Mouse (Mus musculus): Measurements from ENCODE around the gene Zfp292. TPM values are rescaled to one million over a fixed set of nuclear protein-coding genes. Genes with fewer than 3 reads are reported as not detected.
"Not testable (repeated sequence)": the region's sequence is repeated elsewhere in the genome, so short reads cannot be mapped to it uniquely, and the experiment has no call there.

Gene Zfp292
- polyA plus RNA-seq (2012; ENCODE audit: insufficient read depth, insufficient read length, missing spikeins), result 3.6 and 5.7 TPM in 2 replicates

DNA sequence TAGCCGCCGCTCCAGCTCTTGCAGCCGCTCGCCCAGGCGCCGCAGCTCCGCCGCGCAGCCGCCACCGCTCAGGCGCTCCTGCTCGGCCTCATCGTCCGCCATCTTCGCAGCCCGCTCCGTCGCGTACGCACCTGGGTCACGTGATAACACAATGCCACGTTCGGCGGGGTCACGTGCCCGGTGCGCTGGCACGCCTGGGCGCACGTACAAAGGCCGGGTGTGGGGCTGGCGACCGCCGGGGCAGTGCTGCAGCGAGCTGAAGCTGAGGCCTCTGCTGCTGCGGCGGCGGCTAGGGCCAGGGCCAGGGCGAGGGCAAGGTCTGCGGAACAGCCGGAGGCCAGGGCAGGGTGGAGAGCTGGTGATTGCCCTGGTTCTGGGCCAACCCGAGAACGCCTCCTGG lies at the start of gene Zfp292:
TSS of gene Zfp292 (minus strand) at position 143 of the 400 bp plus-strand sequence.
- Histone ChIP-seq H3K27ac (replicated peaks; ENCODE audit: low read depth, low read length) (peak within 1 kb of the TSS; percentile 82), H3K4me3 (ENCODE audit: insufficient read depth, low read depth, low read length) (peak within 1 kb of the TSS; percentile 93), H3K4me1 (ENCODE audit: control insufficient read depth, insufficient read depth, insufficient read length, low read length) (peaks cover 3% of the 10 kb centered on the region)

DNA sequence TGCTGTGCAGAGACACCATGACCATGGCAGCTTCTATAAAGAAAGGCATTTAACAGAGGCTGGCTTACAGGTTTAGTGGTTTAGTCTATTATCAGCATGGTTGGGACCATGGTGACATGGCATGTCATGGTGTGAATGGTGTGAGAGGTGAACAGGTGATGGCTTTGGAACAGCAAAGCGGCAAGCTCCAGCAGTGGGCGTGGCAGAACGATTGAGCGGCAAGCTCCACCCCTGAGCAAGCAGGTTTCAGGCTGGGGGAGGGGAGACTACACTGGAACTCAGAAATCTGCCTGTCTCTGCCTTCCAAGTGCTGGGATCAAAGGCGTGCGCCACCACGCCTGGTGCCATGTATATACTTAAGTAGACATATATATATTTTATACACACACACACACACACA lies 45.6 kb upstream of the Zfp292 start:
- H3K4me1 ChIP-seq (ENCODE audit: control insufficient read depth, insufficient read depth, insufficient read length, low read length); H3K4me3 ChIP-seq (ENCODE audit: insufficient read depth, low read depth, low read length); H3K27ac ChIP-seq (replicated peaks; ENCODE audit: low read depth, low read length): not testable (repeated sequence)

DNA sequence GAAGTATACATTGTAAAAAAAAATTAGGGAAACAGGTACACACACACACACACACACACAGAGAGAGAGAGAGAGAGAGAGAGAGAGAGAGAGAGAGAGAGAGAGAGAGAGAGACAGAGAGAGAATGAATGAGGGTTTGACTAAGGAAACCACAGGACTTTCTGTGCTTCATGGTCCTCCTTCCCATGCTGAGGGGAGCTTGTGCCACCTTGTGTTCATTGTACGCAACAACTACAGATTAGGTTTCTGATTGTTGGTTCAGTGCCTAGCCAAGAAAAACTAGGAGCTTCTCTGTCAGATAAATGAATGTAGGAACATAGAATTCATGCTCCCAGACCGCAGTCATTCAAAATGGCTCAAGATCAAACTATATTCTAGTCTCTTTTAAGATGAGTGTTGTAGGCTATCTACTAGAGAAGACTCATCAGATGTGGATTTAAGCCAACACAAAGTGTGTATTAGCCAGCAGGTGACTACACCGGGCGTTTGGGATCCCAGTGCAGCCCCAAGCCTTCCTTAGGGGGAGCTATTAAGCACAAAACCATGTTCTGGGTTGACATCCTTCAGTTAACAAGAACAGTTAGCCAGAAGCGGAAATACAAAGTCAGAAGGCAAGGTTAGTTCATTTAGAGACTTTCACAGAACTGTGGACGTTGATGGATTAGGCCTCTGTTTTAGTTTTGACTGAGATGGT lies 39.6 kb upstream of the Zfp292 start:
- Histone ChIP-seq H3K4me3 (ENCODE audit: insufficient read depth, low read depth, low read length) (no peak overlapping the region), H3K4me1 (ENCODE audit: control insufficient read depth, insufficient read depth, insufficient read length, low read length) (no peaks in the 10 kb centered on the region), H3K27ac (replicated peaks; ENCODE audit: low read depth, low read length) (no peak overlapping the region)

DNA sequence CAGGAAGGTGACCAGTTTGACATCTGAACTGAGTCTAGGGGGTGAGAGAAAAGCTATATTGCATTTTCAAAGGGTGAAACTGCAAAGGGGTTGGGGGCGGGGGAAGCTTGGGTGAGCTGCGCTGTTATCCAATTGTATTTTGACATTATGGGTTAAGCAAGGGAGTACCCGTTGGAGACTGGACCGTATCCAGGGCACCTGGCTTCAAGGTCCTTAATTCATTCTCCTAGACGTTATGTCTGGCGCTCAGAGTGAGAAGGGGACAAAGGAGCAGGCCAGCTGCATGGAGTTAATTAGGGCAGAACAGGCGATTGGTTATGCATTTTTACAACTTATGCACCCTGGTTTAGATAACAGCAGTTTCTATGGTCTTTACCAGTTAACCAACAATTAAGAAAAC lies 34.6 kb upstream of the Zfp292 start:
- no peak overlapping the region for H3K27ac ChIP-seq (replicated peaks; ENCODE audit: low read depth, low read length)
- no peak overlapping the region for H3K4me3 ChIP-seq (ENCODE audit: insufficient read depth, low read depth, low read length)
- no peaks in the 10 kb centered on the region; the same call in 1 of the 2 replicates for H3K4me1 ChIP-seq (ENCODE audit: control insufficient read depth, insufficient read depth, insufficient read length, low read length)

DNA sequence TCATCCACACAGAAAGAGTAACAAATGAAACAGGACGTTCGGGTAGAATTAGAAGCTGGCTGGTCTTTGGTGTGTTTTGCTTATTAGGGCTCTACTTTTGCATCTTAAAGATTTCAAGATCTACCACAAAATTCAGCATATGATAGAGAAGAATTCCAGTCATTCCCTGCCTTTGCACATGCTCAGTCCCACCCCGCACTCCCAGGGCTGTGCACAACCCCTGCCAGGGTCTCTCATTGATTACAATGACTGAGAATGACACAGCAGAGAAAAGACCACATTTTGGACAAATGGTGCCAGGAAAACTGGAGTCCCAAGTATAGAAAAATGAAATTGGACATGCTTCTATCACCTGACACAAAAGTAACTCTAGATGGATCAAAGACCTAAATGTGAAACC lies 29.4 kb upstream of the Zfp292 start:
- Histone ChIP-seq H3K27ac (replicated peaks; ENCODE audit: low read depth, low read length) (no peak overlapping the region), H3K4me1 (ENCODE audit: control insufficient read depth, insufficient read depth, insufficient read length, low read length) (no peaks in the 10 kb centered on the region; the same call in 1 of the 2 replicates), H3K4me3 (ENCODE audit: insufficient read depth, low read depth, low read length) (no peak overlapping the region)

DNA sequence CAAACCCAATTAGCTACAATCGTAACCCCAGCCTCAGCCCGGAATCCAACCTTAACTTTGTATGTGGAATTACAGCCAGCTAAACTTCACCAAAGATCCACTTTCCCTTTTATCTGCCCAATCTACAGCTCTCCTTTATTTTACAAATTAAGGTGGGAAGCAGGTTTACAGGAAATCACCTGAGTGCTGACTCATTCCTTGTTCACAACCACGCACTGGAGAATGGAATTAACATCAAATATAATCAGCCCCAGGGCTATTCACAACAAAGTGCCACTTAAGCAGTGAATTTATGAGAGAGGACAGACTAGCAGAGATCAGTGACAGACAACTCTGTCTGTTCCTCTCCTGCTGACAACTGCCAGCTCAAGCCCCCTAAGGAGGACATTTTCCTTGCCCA lies 28.6 kb upstream of the Zfp292 start:
- Histone ChIP-seq H3K4me1 (ENCODE audit: control insufficient read depth, insufficient read depth, insufficient read length, low read length) (no peaks in the 10 kb centered on the region; the same call in 1 of the 2 replicates), H3K4me3 (ENCODE audit: insufficient read depth, low read depth, low read length) (no peak overlapping the region)

DNA sequence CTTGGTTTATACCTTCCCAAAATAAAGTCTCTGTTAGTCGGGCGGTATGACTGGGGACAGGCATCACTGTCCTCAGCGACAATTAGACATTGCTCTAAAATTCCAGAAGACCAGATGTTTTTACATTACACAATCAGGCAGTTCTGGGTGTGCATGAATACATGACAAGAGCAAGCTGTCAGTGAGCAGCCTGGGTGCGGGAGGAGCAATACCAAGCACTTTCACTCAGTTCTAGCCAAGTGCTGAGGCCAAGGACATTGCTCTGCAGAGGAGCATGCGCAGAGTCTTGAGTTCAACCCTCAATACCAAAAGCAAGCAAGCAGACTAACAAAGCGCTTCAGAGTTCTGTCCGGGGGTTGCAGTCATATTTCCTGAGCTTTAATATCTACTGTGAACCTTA lies 25.4 kb upstream of the Zfp292 start:
- Histone ChIP-seq H3K27ac (replicated peaks; ENCODE audit: low read depth, low read length) (no peak overlapping the region), H3K4me1 (ENCODE audit: control insufficient read depth, insufficient read depth, insufficient read length, low read length) (no peaks in the 10 kb centered on the region), H3K4me3 (ENCODE audit: insufficient read depth, low read depth, low read length) (no peak overlapping the region)

More for the DNA sequence above, 28.6 kb upstream of the Zfp292 start:
- no peak overlapping the region for H3K27ac ChIP-seq (replicated peaks; ENCODE audit: low read depth, low read length)

DNA sequence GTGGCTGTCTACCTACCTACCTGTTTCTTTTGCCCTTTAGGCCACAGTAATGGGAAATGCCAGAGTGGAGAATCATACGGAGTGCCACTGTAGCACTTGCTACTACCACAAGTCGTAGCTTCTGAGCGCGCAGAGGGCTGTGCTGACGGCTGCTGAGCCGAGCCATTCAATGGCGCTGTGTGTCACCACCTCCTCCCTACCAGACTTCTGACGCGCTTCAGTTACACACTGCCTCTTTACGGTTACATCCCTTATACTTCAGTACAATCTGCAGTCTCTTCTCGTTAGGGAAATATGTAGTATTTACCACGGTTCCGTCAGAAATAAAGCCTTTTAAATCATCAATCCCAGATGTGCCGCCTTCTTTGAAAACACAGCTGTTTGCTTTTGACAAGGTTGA lies 24.3 kb upstream of the Zfp292 start:
- H3K4me1 ChIP-seq (ENCODE audit: control insufficient read depth, insufficient read depth, insufficient read length, low read length), result no peaks in the 10 kb centered on the region
- H3K27ac ChIP-seq (replicated peaks; ENCODE audit: low read depth, low read length), result no peak overlapping the region
- H3K4me3 ChIP-seq (ENCODE audit: insufficient read depth, low read depth, low read length), result no peak overlapping the region

DNA sequence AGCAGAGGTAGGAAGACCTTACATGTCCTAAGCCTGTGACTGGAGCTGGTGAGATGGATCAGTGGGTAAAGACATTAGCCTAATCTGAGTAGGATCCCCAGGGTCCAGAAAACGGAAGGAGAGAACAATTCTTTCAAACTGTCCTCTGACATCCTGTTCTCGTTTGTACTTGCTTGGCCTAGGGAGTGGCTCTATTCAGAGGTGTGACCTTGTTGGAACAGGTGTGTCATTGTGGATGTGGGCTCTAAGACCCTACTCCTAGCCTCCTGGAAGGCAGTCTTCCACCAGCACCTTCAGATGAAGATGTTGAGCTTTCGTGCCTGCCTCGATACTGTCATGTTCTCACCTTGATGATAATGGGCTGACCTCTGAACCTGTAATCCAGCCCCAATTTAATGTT lies 23.4 kb upstream of the Zfp292 start:
- Histone ChIP-seq H3K27ac (replicated peaks; ENCODE audit: low read depth, low read length) (no peak overlapping the region), H3K4me3 (ENCODE audit: insufficient read depth, low read depth, low read length) (no peak overlapping the region), H3K4me1 (ENCODE audit: control insufficient read depth, insufficient read depth, insufficient read length, low read length) (no peaks in the 10 kb centered on the region)

DNA sequence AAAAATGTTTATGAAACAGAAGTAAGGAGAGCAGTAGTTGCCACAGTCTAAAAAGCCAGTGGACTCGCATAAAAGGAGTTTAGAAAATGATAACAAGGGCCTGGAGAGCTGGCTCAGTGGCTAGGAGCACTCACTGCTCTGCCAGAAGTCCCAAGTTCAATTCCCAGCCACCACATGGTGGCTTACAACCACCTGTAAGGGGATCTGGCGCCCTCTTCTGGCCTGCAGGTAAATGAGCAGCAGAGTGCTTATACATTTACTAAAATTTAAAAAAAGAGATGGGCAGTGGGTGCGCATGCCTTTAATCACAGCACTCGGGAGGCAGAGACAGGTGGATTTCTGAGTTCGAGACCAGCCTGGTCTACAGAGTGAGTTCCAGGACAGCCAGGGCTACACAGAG lies 22.6 kb upstream of the Zfp292 start:
- no peak overlapping the region for H3K27ac ChIP-seq (replicated peaks; ENCODE audit: low read depth, low read length)
- no peaks in the 10 kb centered on the region for H3K4me1 ChIP-seq (ENCODE audit: control insufficient read depth, insufficient read depth, insufficient read length, low read length)
- no peak overlapping the region for H3K4me3 ChIP-seq (ENCODE audit: insufficient read depth, low read depth, low read length)

DNA sequence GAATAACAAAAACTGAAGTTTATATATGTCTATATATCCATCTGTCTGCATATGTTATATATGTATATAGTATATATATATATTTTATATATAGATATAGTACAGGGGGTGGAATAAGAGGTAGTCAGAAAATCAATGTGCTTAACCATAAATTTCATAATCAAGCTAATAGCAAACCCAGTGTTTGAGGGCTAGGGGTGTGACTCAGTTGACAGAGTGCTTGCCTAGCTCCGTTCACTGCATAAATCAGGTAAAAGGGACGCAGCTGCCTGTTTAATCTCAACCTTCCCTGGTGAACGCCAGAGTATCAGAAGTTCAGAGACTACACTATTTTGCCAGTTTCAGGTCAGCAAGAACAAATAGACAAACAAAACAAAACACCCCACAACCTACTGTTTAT lies 18.8 kb upstream of the Zfp292 start:
- H3K27ac ChIP-seq (replicated peaks; ENCODE audit: low read depth, low read length); H3K4me1 ChIP-seq (ENCODE audit: control insufficient read depth, insufficient read depth, insufficient read length, low read length); H3K4me3 ChIP-seq (ENCODE audit: insufficient read depth, low read depth, low read length): not testable (repeated sequence)

DNA sequence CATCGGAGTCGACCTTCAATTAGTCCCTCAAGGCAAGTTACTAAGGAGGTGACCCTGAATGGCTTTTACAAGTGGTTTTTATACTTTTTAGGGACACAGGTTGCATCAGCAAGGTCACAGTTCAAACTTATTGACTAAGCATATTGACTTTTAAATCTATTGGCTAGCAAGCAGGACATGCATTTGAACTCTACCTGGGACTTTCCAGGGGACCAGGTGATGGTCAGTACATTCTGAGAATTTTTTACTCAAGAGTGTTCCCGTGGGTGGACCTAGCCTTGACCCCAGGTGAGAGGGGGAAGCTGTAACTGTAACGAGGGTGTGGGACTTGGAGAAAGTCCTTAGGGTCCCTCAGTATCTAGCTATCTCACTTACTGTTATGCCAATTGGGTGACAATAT lies 18.4 kb upstream of the Zfp292 start:
- Histone ChIP-seq H3K4me1 (ENCODE audit: control insufficient read depth, insufficient read depth, insufficient read length, low read length) (no peaks in the 10 kb centered on the region), H3K4me3 (ENCODE audit: insufficient read depth, low read depth, low read length) (no peak overlapping the region), H3K27ac (replicated peaks; ENCODE audit: low read depth, low read length) (no peak overlapping the region)

DNA sequence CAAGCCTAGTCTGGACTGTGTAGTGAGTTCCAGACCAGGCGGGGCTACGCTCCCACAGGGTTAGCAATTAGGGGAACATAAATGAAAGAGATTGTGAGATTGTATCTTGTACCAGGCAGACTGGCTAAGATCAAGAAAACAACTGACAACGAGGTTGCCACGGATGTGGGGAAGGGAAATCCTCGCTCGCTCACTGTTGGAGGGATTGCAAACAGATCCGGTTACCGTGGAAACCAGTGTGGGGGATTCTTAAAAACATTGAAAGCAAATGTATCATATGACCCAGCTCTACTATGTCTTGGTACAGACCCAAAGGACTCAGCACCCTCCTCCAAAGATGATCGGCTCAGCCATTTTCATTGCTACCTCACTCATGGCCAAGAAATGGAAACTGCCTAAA lies 17.4 kb upstream of the Zfp292 start:
- no peaks in the 10 kb centered on the region for H3K4me1 ChIP-seq (ENCODE audit: control insufficient read depth, insufficient read depth, insufficient read length, low read length)
- no peak overlapping the region for H3K27ac ChIP-seq (replicated peaks; ENCODE audit: low read depth, low read length)
- no peak overlapping the region for H3K4me3 ChIP-seq (ENCODE audit: insufficient read depth, low read depth, low read length)

DNA sequence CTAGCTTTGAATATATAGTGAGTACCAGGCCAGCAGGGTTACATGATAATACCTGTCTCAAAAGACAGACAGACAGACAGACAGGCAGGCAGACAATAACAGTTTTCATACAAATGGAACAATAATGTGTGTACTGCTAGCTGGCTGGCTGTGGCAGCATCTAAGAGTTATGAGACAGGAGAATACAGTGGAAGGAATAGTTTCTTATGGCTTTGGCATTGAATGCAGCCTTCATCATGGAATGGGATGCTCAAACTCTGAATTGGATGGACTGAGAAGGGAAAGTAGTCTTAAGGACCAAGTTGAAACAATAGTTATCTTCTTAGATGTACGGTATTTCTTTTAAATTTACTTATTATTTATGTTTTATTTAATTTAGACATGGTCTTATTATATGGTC lies 16.6 kb upstream of the Zfp292 start:
- Histone ChIP-seq H3K27ac (replicated peaks; ENCODE audit: low read depth, low read length) (no peak overlapping the region), H3K4me1 (ENCODE audit: control insufficient read depth, insufficient read depth, insufficient read length, low read length) (no peaks in the 10 kb centered on the region), H3K4me3 (ENCODE audit: insufficient read depth, low read depth, low read length) (no peak overlapping the region)

DNA sequence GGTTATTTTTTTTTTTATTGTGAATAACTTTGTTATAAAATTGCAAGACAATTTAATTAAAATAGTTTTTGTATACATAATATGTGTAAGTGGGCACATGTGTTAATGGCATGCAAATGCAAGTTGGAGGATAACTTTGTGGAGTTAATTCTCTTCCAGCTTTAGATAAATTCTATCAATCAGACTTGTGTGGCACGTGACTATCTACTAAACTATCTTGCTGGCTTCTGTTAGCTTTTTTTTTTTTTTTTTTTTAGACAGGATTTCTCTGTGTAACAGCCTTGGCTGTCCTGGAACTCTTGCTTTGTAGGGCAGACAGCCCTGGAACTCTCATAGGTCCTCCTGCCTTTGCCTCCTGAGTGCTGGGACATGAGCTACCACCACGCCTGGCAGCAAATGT lies 15.7 kb upstream of the Zfp292 start:
- H3K4me3 ChIP-seq (ENCODE audit: insufficient read depth, low read depth, low read length), result no peak overlapping the region
- H3K4me1 ChIP-seq (ENCODE audit: control insufficient read depth, insufficient read depth, insufficient read length, low read length), result no peaks in the 10 kb centered on the region
- H3K27ac ChIP-seq (replicated peaks; ENCODE audit: low read depth, low read length), result no peak overlapping the region

DNA sequence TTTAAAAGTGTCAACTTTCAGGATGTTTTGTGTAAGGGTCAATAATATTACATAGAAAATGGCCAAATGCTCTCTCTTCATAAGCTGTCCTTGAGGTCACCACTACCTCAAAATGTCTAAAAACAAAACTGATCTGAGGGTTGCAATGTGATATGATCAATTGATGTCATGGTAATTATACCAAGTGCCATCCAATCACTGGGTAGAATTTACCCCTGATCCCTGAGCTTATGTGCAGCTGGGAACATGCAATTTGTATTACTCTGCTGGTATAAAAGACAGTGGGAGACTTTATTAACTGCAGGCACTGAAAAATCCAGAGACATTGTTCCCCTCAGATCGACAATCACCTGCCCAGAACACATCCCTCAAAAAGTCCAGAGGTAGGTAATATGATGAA lies 10.7 kb upstream of the Zfp292 start, which contains the start of gene Cga:
TSS of gene Cga (plus strand) at position 301 of the 400 bp plus-strand sequence.
- Histone ChIP-seq H3K4me1 (ENCODE audit: control insufficient read depth, insufficient read depth, insufficient read length, low read length) (no peaks in the 10 kb centered on the region), H3K27ac (replicated peaks; ENCODE audit: low read depth, low read length) (no peak within 1 kb of the TSS), H3K4me3 (ENCODE audit: insufficient read depth, low read depth, low read length) (no peak within 1 kb of the TSS)

Data from brown adipose tissue, adult 24 weeks (tissue).